Mouse (Mus musculus) central nervous system, embryonic 14 days (tissue): Measurements from ENCODE around the gene Kansl3. TPM values are rescaled to one million over a fixed set of nuclear protein-coding genes. Genes with fewer than 3 reads are reported as not detected.

ENCODE experiments used
- polyA plus RNA-seq: library from polyadenylated mRNA; depleted of rRNA; stranded (reverse); fragments of >200 nt; gene quantifications from 2 replicates; pipeline ENCODE4 v1.2.3, GENCODE M21; 2012; rRNA removed

Gene Kansl3
- polyA plus RNA-seq: 67.4 and 67.6 TPM in 2 replicates

DNA sequence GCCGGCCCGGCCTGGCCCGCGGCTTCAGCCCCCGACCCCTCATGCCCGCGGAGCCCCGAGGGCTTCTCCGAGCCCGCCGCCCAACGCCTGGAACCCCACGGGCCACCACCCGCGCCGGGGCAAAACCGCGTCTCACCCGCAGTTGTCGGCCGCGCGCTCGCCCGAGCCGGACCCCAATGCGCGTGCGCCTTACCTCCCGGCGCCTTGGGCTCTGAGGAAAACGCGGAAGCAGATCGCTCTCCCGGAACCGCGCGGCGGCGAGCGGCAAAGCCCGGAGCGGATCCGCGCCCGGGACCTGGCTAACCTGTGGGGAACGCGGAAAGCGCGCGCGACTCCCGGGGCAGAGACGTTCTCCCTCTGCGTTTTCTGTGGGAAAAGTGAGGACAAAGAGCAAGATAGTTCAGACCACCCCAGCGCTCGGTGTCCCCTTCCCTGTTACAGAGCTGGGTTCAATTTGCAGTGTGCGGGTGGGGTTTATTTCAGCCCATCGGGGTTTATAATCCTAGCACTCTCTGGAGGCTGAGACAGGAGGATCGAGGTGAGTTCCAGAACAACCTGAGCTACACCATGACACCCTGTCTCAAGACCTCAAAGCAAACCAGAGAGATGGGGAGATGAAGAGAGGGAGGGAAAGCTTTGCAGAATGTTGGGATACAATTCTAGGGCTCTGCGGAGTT lies at the start of gene Kansl3:
Gene Kansl3, minus strand, starts transcription at position 213 of the 677 bp plus-strand sequence.

DNA sequence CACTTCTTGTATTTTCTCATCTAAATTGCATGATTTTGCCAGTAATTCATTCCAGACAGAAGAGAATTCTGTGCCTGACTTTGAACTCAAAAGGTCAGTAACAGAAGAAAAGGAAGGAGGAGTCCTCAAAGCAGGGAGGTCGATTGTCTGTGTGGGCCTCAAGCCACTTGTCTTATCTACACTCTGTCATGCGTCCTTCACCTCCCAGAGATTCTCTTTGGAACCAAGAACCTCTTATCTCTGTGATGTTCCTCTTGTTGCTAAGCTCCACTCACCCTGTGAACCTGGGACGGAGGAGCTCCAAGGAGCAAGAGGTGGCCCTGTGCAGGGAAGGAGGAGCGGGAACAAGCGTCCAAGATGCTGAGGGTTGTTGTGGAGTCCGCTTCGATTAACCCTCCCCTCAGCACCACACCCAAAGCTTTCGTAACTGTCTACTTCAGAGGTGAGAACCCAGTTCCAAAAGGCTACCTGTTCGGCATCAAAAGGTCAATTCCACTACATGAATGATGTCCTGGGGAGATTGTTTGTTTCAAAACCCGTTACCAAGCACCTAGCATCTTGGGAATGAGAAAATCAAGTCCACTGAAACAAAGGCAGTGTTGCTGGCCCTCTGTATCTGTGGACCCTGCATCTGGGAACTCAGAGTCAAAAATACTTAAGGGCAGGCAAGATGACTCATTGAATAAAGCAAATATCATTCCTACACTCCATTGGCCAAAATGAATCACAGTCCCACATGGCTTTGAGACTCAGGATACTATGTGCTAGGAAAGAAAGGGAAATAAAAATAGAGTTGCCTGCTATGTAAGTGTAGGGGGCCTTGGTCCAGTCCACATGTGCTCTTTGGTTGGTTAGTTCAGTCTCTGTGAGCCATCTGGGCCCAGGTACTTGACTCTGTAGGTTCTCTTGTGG lies 3.2 kb upstream of the Kansl3 start, which contains the start of gene Fer1l5:
Gene Fer1l5, plus strand, starts transcription at position 358 of the 912 bp plus-strand sequence.

DNA sequence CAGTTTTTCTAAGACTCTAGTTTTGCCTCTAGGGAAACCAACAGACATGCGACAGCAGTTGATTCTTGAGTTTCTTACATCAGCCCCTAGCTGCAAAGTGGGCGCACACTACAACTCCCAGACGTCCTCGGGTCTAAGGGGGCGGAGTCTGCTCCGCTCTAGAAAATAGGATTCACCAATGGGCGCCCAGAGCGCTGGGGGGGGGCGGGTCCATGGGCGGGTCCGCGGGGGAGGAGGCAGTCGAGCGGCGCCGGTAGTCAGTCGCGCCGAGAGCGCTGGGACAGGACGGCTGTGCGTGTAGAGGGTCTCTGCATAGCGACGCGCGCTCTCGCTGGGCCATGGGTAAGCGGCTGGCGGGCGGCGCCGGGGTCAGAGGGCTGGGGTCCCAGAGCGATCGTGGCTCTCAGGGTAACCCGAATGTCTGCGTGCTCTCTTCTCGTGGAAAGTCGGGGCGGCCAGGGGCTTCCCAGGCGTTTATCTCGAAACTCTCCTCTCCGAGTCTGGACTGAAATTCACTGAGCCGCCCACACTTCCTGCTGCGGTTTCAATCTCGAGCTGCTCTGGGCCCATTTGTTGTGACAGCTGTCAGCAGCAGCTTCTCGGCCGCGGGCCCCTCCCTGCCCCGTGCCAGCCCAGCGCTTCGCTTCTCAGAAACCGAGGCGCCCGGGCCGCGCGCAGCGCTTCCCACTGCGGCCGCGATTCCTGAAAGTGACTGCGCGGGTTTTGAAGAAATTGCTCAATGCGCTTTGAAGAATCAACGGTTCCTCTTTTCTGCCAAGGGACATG lies 61.3 kb downstream of the Kansl3 start, which contains the start of gene Arid5a:
Gene Arid5a, plus strand, starts transcription at position 239 of the 786 bp plus-strand sequence.

Other genes with a start within 250 kb of the Kansl3 start
- gene Uggt1, start 124.5 kb downstream of the Kansl3 start, polyA plus RNA-seq: 26.3 and 27.8 TPM in 2 replicates
- 0.98 and 1.4 TPM in 2 replicates for gene Neurl3, start 94.5 kb downstream of the Kansl3 start, polyA plus RNA-seq
- 2.1 and 4.5 TPM in 2 replicates for gene Arid5a, start 61.4 kb downstream of the Kansl3 start, polyA plus RNA-seq
- 0.06 TPM in 2 replicates for gene Fer1l5, start 3.1 kb upstream of the Kansl3 start, polyA plus RNA-seq
- gene Lman2l, start 76.1 kb upstream of the Kansl3 start, polyA plus RNA-seq: 44.0 and 46.1 TPM in 2 replicates
- 3.6 and 4.3 TPM in 2 replicates for gene Cnnm4, start 102.4 kb upstream of the Kansl3 start, polyA plus RNA-seq
- 31.5 and 33.1 TPM in 2 replicates for gene Cnnm3, start 142.7 kb upstream of the Kansl3 start, polyA plus RNA-seq
- gene Ankrd23, start 167.7 kb upstream of the Kansl3 start, polyA plus RNA-seq: 18.3 and 20.0 TPM in 2 replicates
- 0.06 and 0.12 TPM in 2 replicates for gene Gm42417, start 170.2 kb upstream of the Kansl3 start, polyA plus RNA-seq
- 18.2 and 20.9 TPM in 2 replicates for gene Ankrd39, start 178.3 kb upstream of the Kansl3 start, polyA plus RNA-seq
- 60.2 and 63.2 TPM in 2 replicates for gene Sema4c, start 189.2 kb upstream of the Kansl3 start, polyA plus RNA-seq